Mouse (Mus musculus) kidney, adult 2 months (tissue): Measurements from ENCODE around the gene Ero1lb.

Experiments used
- CTCF ChIP-seq: fragments of 200-500 bp; conservative IDR thresholded peaks from 2 replicates; pipeline ENCODE4 v1.5.1; 2011; ENCODE audit warnings: low read depth, mild to moderate bottlenecking, control low read depth, low read length, moderate library complexity, mixed read lengths; ENCODE audit not compliant: insufficient read depth, insufficient read length
- POLR2A ChIP-seq: fragments of 200-500 bp; IDR thresholded peaks from one replicate; pipeline ENCODE4 v1.6.1; 2011; ENCODE audit warnings: low read depth, low read length, control low read depth

- peak; percentile 74 for TF ChIP-seq CTCF
- no peak for TF ChIP-seq POLR2A
Measured at GRCm38 (mm10) chr13:12589003-12589402, 23.3 kb downstream of the Ero1lb start.
